Mouse (Mus musculus) erythroid progenitor cell, adult 5-6 weeks (primary cell): ENCODE measurements around the gene Olfr102. TPM values are rescaled to one million over a fixed set of nuclear protein-coding genes. Genes with fewer than 3 reads are reported as not detected.

Experiments used
- ATAC-seq: replicated peaks from 2 replicates; pipeline ENCODE4 v1.8.0; 2016; ENCODE audit warnings: moderate number of reproducible peaks, mild to moderate bottlenecking, moderate TSS enrichment, inconsistent platforms; ENCODE audit not compliant: poor library complexity, low FRiP score, severe bottlenecking
- total RNA-seq, 2 experiments: library from RNA; stranded (forward) in 1 of 2; stranded (reverse) in 1 of 2; fragments of 150-400 nt in 1 of 2; fragments of 186-747, 209-891 nt in 1 of 2; gene quantifications; 2 replicates each; pipeline versions ENCODE4 v1.2.3 to v1.2.4; 2015 to 2017; ENCODE audit warnings: low replicate concordance in 2 of 2

Olfr102 gene
- total RNA-seq (2015; ENCODE audit: low replicate concordance) = not detected in 2 replicates
- total RNA-seq (2017; ENCODE audit: low replicate concordance) = not detected in 2 replicates

- ATAC-seq = no peak
Measured at GRCm38 (mm10) chr17:37316954-37317353, at the start of gene Olfr102. Gene Olfr102 (minus strand): TSS chr17:37317054.

- no peak for ATAC-seq
Measured at GRCm38 (mm10) chr17:37359282-37359681, 42.4 kb upstream of the Olfr102 start, which contains the start of gene Olfr104-ps. Gene Olfr104-ps (plus strand): TSS chr17:37359582.

- no peak for ATAC-seq
Measured at GRCm38 (mm10) chr17:37339598-37339997, 22.7 kb upstream of the Olfr102 start, which contains the start of gene Olfr103. Gene Olfr103 (minus strand): TSS chr17:37339698.

DNA sequence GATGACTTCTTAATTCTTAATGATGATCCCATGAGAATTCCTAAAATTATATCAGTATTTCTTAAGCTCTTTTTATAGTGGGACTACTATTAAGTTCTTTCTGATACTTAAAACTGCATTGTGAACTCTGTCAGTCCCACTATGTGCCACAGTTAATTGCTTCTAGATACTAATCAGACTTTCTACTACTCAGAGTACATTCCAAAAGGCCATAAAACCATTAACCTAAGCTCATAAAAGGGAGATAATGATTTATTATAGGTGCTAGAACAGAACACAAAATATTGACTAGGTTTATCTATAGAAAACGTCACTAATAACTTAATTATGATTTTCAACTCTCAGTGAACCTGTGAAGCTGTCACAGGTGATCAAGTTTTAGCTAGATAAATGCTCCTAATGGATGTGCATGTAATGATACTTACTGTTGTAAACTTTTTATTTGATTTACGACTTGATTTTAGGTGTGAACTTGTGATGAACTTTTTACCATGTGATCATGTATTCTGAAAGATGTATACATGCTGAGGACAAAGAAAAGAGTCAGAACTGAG, 6.6 kb downstream of the Olfr102 start:
- ATAC-seq = no peak

- ATAC-seq = no peak
Measured at GRCm38 (mm10) chr17:37308483-37308882, 8.4 kb downstream of the Olfr102 start.

DNA sequence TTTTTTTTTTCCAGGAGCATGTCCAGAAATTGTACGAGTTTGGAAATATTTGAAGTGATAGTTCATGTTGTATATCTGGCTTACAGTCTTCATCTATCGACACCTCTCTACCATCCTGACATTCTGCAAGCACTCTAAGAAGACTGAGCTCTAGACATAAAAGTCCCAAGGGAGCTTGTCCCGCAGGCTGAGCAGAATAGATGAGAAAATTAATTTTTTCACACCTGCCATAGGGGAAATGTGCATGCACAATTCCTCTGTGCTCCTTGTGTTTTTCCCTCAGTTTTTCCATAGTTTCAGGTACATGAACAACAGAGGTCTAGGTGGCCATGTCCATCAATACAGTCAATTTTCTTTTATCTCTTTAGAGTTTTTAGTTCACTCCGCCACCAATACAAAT, 12.6 kb downstream of the Olfr102 start, which contains the start of gene Olfr101:
Gene Olfr101, minus strand, starts transcription at position 101 of the 400 bp plus-strand sequence.
- ATAC-seq = no peak

DNA sequence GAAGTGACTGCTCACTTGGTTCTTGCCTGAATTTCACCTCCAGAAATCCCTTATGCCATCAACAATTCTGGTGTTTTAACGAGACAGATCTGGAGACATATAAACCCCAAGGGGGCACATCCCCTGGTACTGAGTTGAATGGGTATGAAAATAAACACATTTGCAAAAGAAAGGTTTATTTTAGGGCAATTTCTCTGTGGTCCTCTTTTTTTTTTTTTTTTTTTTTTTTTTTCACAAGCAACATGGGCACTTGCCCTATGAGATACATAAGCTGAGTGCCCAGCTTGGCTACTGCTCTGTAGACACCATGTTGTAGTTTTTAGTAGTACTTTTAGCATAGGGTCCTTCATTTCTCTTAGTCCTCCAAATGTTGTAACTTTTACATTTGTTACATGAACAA, 33.5 kb downstream of the Olfr102 start, which contains the start of gene Olfr99:
Gene Olfr99, minus strand, starts transcription at position 101 of the 400 bp plus-strand sequence.
- ATAC-seq = no peak

- ATAC-seq = no peak
Measured at GRCm38 (mm10) chr17:37280331-37280730, 36.5 kb downstream of the Olfr102 start.

GRCm38 (mm10) chr17:37276573-37276972, 40.3 kb downstream of the Olfr102 start:
- no peak for ATAC-seq

- ATAC-seq = no peak
Measured at GRCm38 (mm10) chr17:37275626-37276248, 41.1 kb downstream of the Olfr102 start.

- ATAC-seq = peak; percentile 54
Measured at GRCm38 (mm10) chr17:37270702-37271092, 46.2 kb downstream of the Olfr102 start.

DNA sequence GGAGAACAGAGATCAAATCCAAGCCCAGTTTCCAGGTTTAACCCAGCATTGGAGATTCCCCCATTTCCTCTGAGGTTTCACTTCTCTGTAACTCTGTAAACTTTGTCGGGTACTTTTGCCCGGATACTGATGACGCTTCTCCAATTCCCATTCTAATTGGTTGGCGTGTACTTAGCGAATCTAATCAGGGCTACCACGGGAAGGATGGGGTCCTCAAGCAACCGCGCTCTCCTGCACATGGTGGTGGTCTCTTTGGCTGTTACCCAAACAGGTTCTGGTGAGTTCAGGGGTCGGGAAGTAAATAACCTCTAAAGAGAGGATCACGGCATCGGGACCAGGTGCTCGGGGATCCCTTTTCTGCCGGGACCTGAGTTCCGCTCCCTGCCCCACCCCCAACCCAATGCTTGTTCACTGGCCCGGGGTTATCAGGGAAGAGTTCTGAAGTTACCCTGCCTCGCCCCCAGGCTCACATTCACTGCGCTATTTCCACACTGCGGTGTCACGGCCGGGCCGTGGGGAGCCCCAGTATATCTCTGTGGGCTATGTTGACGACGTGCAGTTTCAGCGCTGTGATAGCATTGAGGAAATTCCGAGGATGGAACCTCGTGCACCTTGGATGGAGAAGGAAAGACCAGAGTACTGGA, 46.7 kb downstream of the Olfr102 start, which contains the start of gene H2-M3:
Gene H2-M3, plus strand, starts transcription at position 163 of the 644 bp plus-strand sequence.
- ATAC-seq = peak; percentile 80

GRCm38 (mm10) chr17:37263626-37264025, 53.2 kb downstream of the Olfr102 start, which contains the start of gene Olfr98:
Gene Olfr98 (minus strand): TSS chr17:37263749.
- no peak for ATAC-seq

Other genes starting within 250 kb of the Olfr102 start
- not detected in 2 replicates for gene Olfr90, start 228.6 kb downstream of the Olfr102 start, total RNA-seq (2015; ENCODE audit: low replicate concordance)
- gene Olfr90, start 228.6 kb downstream of the Olfr102 start, total RNA-seq (2017; ENCODE audit: low replicate concordance) = not detected in 2 replicates
- not detected in 2 replicates for gene Olfr91, start 218.8 kb downstream of the Olfr102 start, total RNA-seq (2015; ENCODE audit: low replicate concordance)
- gene Olfr91, start 218.8 kb downstream of the Olfr102 start, total RNA-seq (2017; ENCODE audit: low replicate concordance) = not detected in 2 replicates
- not detected in 2 replicates for gene Olfr92, start 197.0 kb downstream of the Olfr102 start, total RNA-seq (2015; ENCODE audit: low replicate concordance)
- gene Olfr92, start 197.0 kb downstream of the Olfr102 start, total RNA-seq (2017; ENCODE audit: low replicate concordance) = not detected in 2 replicates
- gene Olfr93, start 155.6 kb downstream of the Olfr102 start, total RNA-seq (2015; ENCODE audit: low replicate concordance) = not detected in 2 replicates
- gene Olfr93, start 155.6 kb downstream of the Olfr102 start, total RNA-seq (2017; ENCODE audit: low replicate concordance) = not detected in 2 replicates
- gene Ubd, start 123.2 kb downstream of the Olfr102 start, total RNA-seq (2015; ENCODE audit: low replicate concordance) = 4.0 TPM in 1 of 2 replicates, not detected in the other
- 4.5 and 8.9 TPM in 2 replicates for gene Ubd, start 123.2 kb downstream of the Olfr102 start, total RNA-seq (2017; ENCODE audit: low replicate concordance)
- not detected in 2 replicates for gene Olfr94, start 116.1 kb downstream of the Olfr102 start, total RNA-seq (2015; ENCODE audit: low replicate concordance)
- not detected in 2 replicates for gene Olfr94, start 116.1 kb downstream of the Olfr102 start, total RNA-seq (2017; ENCODE audit: low replicate concordance)
- gene Olfr95, start 103.9 kb downstream of the Olfr102 start, total RNA-seq (2015; ENCODE audit: low replicate concordance) = not detected in 2 replicates
- not detected in 2 replicates for gene Olfr95, start 103.9 kb downstream of the Olfr102 start, total RNA-seq (2017; ENCODE audit: low replicate concordance)
- not detected in 2 replicates for gene Olfr96, start 96.9 kb downstream of the Olfr102 start, total RNA-seq (2015; ENCODE audit: low replicate concordance)
- not detected in 2 replicates for gene Olfr96, start 96.9 kb downstream of the Olfr102 start, total RNA-seq (2017; ENCODE audit: low replicate concordance)
- gene Olfr97, start 79.7 kb downstream of the Olfr102 start, total RNA-seq (2015; ENCODE audit: low replicate concordance) = not detected in 2 replicates
- not detected in 2 replicates for gene Olfr97, start 79.7 kb downstream of the Olfr102 start, total RNA-seq (2017; ENCODE audit: low replicate concordance)
- gene Olfr98, start 53.3 kb downstream of the Olfr102 start, total RNA-seq (2015; ENCODE audit: low replicate concordance) = not detected in 2 replicates
- not detected in 2 replicates for gene Olfr98, start 53.3 kb downstream of the Olfr102 start, total RNA-seq (2017; ENCODE audit: low replicate concordance)
- gene H2-M3, start 46.8 kb downstream of the Olfr102 start, total RNA-seq (2015; ENCODE audit: low replicate concordance) = 1.3 TPM in 1 of 2 replicates, not detected in the other
- 5.3 and 6.8 TPM in 2 replicates for gene H2-M3, start 46.8 kb downstream of the Olfr102 start, total RNA-seq (2017; ENCODE audit: low replicate concordance)
- not detected in 2 replicates for gene Olfr99, start 33.6 kb downstream of the Olfr102 start, total RNA-seq (2015; ENCODE audit: low replicate concordance)
- not detected in 2 replicates for gene Olfr99, start 33.6 kb downstream of the Olfr102 start, total RNA-seq (2017; ENCODE audit: low replicate concordance)
- gene Olfr101, start 12.7 kb downstream of the Olfr102 start, total RNA-seq (2015; ENCODE audit: low replicate concordance) = not detected in 2 replicates
- gene Olfr101, start 12.7 kb downstream of the Olfr102 start, total RNA-seq (2017; ENCODE audit: low replicate concordance) = not detected in 2 replicates
- not detected in 2 replicates for gene Olfr103, start 22.6 kb upstream of the Olfr102 start, total RNA-seq (2015; ENCODE audit: low replicate concordance)
- not detected in 2 replicates for gene Olfr103, start 22.6 kb upstream of the Olfr102 start, total RNA-seq (2017; ENCODE audit: low replicate concordance)
- not detected in 2 replicates for gene Olfr104-ps, start 42.5 kb upstream of the Olfr102 start, total RNA-seq (2015; ENCODE audit: low replicate concordance)
- not detected in 2 replicates for gene Olfr104-ps, start 42.5 kb upstream of the Olfr102 start, total RNA-seq (2017; ENCODE audit: low replicate concordance)
- not detected in 2 replicates for gene Olfr105-ps, start 62.0 kb upstream of the Olfr102 start, total RNA-seq (2015; ENCODE audit: low replicate concordance)
- gene Olfr105-ps, start 62.0 kb upstream of the Olfr102 start, total RNA-seq (2017; ENCODE audit: low replicate concordance) = not detected in 2 replicates
- gene Olfr106-ps, start 73.3 kb upstream of the Olfr102 start, total RNA-seq (2015; ENCODE audit: low replicate concordance) = not detected in 2 replicates
- not detected in 2 replicates for gene Olfr106-ps, start 73.3 kb upstream of the Olfr102 start, total RNA-seq (2017; ENCODE audit: low replicate concordance)
- not detected in 2 replicates for gene Olfr107, start 82.2 kb upstream of the Olfr102 start, total RNA-seq (2015; ENCODE audit: low replicate concordance)
- not detected in 2 replicates for gene Olfr107, start 82.2 kb upstream of the Olfr102 start, total RNA-seq (2017; ENCODE audit: low replicate concordance)
- gene Olfr108, start 128.4 kb upstream of the Olfr102 start, total RNA-seq (2015; ENCODE audit: low replicate concordance) = not detected in 2 replicates
- not detected in 2 replicates for gene Olfr108, start 128.4 kb upstream of the Olfr102 start, total RNA-seq (2017; ENCODE audit: low replicate concordance)
- gene Olfr109, start 141.9 kb upstream of the Olfr102 start, total RNA-seq (2015; ENCODE audit: low replicate concordance) = not detected in 2 replicates
- gene Olfr109, start 141.9 kb upstream of the Olfr102 start, total RNA-seq (2017; ENCODE audit: low replicate concordance) = not detected in 2 replicates
- gene H2-M2, start 166.5 kb upstream of the Olfr102 start, total RNA-seq (2015; ENCODE audit: low replicate concordance) = not detected in 2 replicates
- gene H2-M2, start 166.5 kb upstream of the Olfr102 start, total RNA-seq (2017; ENCODE audit: low replicate concordance) = not detected in 2 replicates
- not detected in 2 replicates for gene Olfr110, start 175.4 kb upstream of the Olfr102 start, total RNA-seq (2015; ENCODE audit: low replicate concordance)
- not detected in 2 replicates for gene Olfr110, start 175.4 kb upstream of the Olfr102 start, total RNA-seq (2017; ENCODE audit: low replicate concordance)
- not detected in 2 replicates for gene Olfr111, start 191.0 kb upstream of the Olfr102 start, total RNA-seq (2015; ENCODE audit: low replicate concordance)
- not detected in 2 replicates for gene Olfr111, start 191.0 kb upstream of the Olfr102 start, total RNA-seq (2017; ENCODE audit: low replicate concordance)